Mouse (Mus musculus) stomach, postnatal 0 days (tissue): Measurements from ENCODE around the gene Pcolce2.

ENCODE experiments used
- CTCF ChIP-seq: IDR thresholded peaks from 2 replicates; pipeline ENCODE4 v1.5.1; 2016; ENCODE audit warnings: antibody characterized with exemption, low read depth, mild to moderate bottlenecking, moderate library complexity
- EP300 ChIP-seq: optimal IDR thresholded peaks from 2 replicates; pipeline ENCODE3; 2016; ENCODE audit warnings: antibody characterized with exemption

- TF ChIP-seq CTCF (no peak), EP300 (no peak)
These were observed 68.0 kb downstream of the Pcolce2 start for GRCm38 (mm10) chr9:95705371-95705770.
